In genomic region chr11:64003484-64003883, GRCm38 (mm10) we compare ENCODE assay signal across 18 mouse cellular contexts.
DNase-seq lines count a peak whose midpoint lies in the region; ATAC-seq and TF ChIP-seq lines count a peak whose summit lies in the region.
"Had no signal": no experiment of that assay in that cellular context is flagged by ENCODE, and none has a peak within 500 bp of the region (broad histone marks: within the 10 kb centered on the region; RNA-seq: fewer than 3 reads in every experiment).

No protein-coding gene starts in this region.

- peak; percentile 8 for DNase-seq in urinary bladder, postnatal 14 days (ENCODE audit: low spot score)
- DNase-seq in urinary bladder, postnatal 25 days (ENCODE audit: low spot score) = no peak
- DNase-seq in liver, embryonic 14.5 days (ENCODE audit: low read depth in 3 of 3, low spot score in 3 of 3) = peak in 2 of 3 experiments; percentile 26 to 27
- DNase-seq in stomach, postnatal 0 days (ENCODE audit: low spot score) = peak; percentile 64
- DNase-seq in spleen, postnatal 10 days (ENCODE audit: low spot score in 2 of 2) = no peak
- DNase-seq in kidney, adult 9 months = no peak
- no peak for DNase-seq in right cerebral cortex, adult 18-20 months
- DNase-seq: adrenal gland, postnatal 36 days; gastrocnemius, postnatal 14 days; kidney, postnatal 10 days; layer of hippocampus, adult 9-11 months; lung, adult 18-20 months; lung, postnatal 4 days; midbrain, embryonic 14.5 days; thymus, postnatal 36 days had no signal

- H3K9ac ChIP-seq in intestine, embryonic 16.5 days (ENCODE audit: low read depth, low read length) = no peak overlapping the region
- H3K9ac ChIP-seq in liver, embryonic 14.5 days (replicated peaks) = no peak overlapping the region
- H3K9ac ChIP-seq in stomach, postnatal 0 days (ENCODE audit: low read length) = no peak overlapping the region
- H3K9ac ChIP-seq: forebrain, embryonic 12.5 days had no signal

- no peak overlapping the region for H3K4me3 ChIP-seq in intestine, embryonic 16.5 days (ENCODE audit: low read length)
- H3K4me3 ChIP-seq in liver, embryonic 14.5 days (ENCODE audit: insufficient read depth in 1 of 2, low read depth in 2 of 2, low read length in 2 of 2) = no peak overlapping the region
- H3K4me3 ChIP-seq in stomach, postnatal 0 days (ENCODE audit: low read depth, low read length) = no peak overlapping the region
- H3K4me3 ChIP-seq: forebrain, embryonic 12.5 days had no signal

- H3K27me3 ChIP-seq in intestine, embryonic 16.5 days (replicated peaks; ENCODE audit: control insufficient read depth, insufficient read depth, low read length) = no peaks in the 10 kb centered on the region
- no peaks in the 10 kb centered on the region for H3K27me3 ChIP-seq in liver, embryonic 14.5 days (ENCODE audit: control insufficient read depth, insufficient read depth, low read length)
- no peaks in the 10 kb centered on the region for H3K27me3 ChIP-seq in stomach, postnatal 0 days (ENCODE audit: control insufficient read depth, insufficient read depth, low read length)
- H3K27me3 ChIP-seq: forebrain, embryonic 12.5 days had no signal

- no peak for TF ChIP-seq CTCF in liver, embryonic 14.5 days (IDR thresholded peaks at IDR 0.05; ENCODE audit: low read depth)
- no peak for TF ChIP-seq CTCF in stomach, postnatal 0 days (IDR thresholded peaks at IDR 0.05; ENCODE audit: low read depth)

- H3K4me1 ChIP-seq in intestine, embryonic 16.5 days (ENCODE audit: control insufficient read depth, insufficient read depth, low read length) = peaks cover 14% of the 10 kb centered on the region
- peaks cover 21 to 23% of the 10 kb centered on the region in 2 experiments for H3K4me1 ChIP-seq in liver, embryonic 14.5 days (replicated peaks; ENCODE audit: control insufficient read depth in 2 of 2, insufficient read depth in 2 of 2, low read length in 1 of 2)
- H3K4me1 ChIP-seq in stomach, postnatal 0 days (replicated peaks; ENCODE audit: control insufficient read depth, insufficient read depth) = peaks cover 3% of the 10 kb centered on the region; the same call in 1 of the 2 replicates

- TF ChIP-seq EP300 in liver, embryonic 14.5 days (IDR thresholded peaks at IDR 0.05; ENCODE audit: low read depth) = no peak; the same call in 1 of the 2 replicates
- TF ChIP-seq EP300 in stomach, postnatal 0 days (optimal IDR thresholded peaks at IDR 0.05) = no peak

- peak; percentile 92 for ATAC-seq in intestine, embryonic 16.5 days
- ATAC-seq in liver, embryonic 14.5 days (ENCODE audit: insufficient read depth) = peak; percentile 67
- peak; percentile 82 for ATAC-seq in stomach, postnatal 0 days (ENCODE audit: low FRiP score, low TSS enrichment)
- ATAC-seq: CD4-positive, CD25-positive, alpha-beta regulatory T cell, adult 4 months had no signal

- WGBS in intestine, embryonic 16.5 days = 53% methylated on average over 3 of the region's 3 CpGs
- 54% methylated on average over 3 of the region's 3 CpGs for WGBS in liver, embryonic 14.5 days (ENCODE audit: insufficient replicate concordance)
- WGBS in stomach, postnatal 0 days = 31% methylated on average over 3 of the region's 3 CpGs

- no peak overlapping the region for H3K27ac ChIP-seq in intestine, embryonic 16.5 days (ENCODE audit: low read length)
- no peak overlapping the region for H3K27ac ChIP-seq in liver, embryonic 14.5 days
- H3K27ac ChIP-seq in stomach, postnatal 0 days (replicated peaks) = no peak overlapping the region
- H3K27ac ChIP-seq: forebrain, embryonic 12.5 days had no signal

- H3K4me2 ChIP-seq in intestine, embryonic 16.5 days (ENCODE audit: low read depth, low read length) = no peak overlapping the region
- H3K4me2 ChIP-seq in liver, embryonic 14.5 days (ENCODE audit: low read depth) = no peak overlapping the region
- H3K4me2 ChIP-seq in stomach, postnatal 0 days (replicated peaks; ENCODE audit: low read depth) = no peak overlapping the region
- H3K4me2 ChIP-seq: forebrain, embryonic 12.5 days had no signal

- no peaks in the 10 kb centered on the region for H3K9me3 ChIP-seq in intestine, embryonic 16.5 days (ENCODE audit: control insufficient read depth, low read length)
- no peaks in the 10 kb centered on the region for H3K9me3 ChIP-seq in liver, embryonic 14.5 days (ENCODE audit: control insufficient read depth, low read length)
- no peaks in the 10 kb centered on the region for H3K9me3 ChIP-seq in stomach, postnatal 0 days (ENCODE audit: control insufficient read depth, low read length)
- H3K9me3 ChIP-seq: forebrain, embryonic 12.5 days had no signal

- no peaks in the 10 kb centered on the region for H3K36me3 ChIP-seq in intestine, embryonic 16.5 days (ENCODE audit: control insufficient read depth, insufficient read depth, low read length)
- H3K36me3 ChIP-seq in liver, embryonic 14.5 days (replicated peaks; ENCODE audit: control insufficient read depth, insufficient read depth, low read depth) = no peaks in the 10 kb centered on the region
- H3K36me3 ChIP-seq in stomach, postnatal 0 days (ENCODE audit: control insufficient read depth, insufficient read depth, low read length) = no peaks in the 10 kb centered on the region
- H3K36me3 ChIP-seq: forebrain, embryonic 12.5 days had no signal

Comparison
In these comparisons a context has a peak if more than half of its experiments do, and no peak if none do; other contexts are left out.
1. DNase-seq: peak in urinary bladder, postnatal 14 days (single experiment), liver, embryonic 14.5 days (2 of 3) and stomach, postnatal 0 days (single experiment); none in urinary bladder, postnatal 25 days (single experiment), spleen, postnatal 10 days (0 of 2), kidney, adult 9 months (single experiment) and right cerebral cortex, adult 18-20 months (single experiment).
2. Peak in every context shown above with its lines, with median percentiles within 50 percentile points of each other: ATAC-seq.